Mouse (Mus musculus) stomach, embryonic 16.5 days (tissue): ENCODE measurements around the gene Selenov. TPM values are rescaled to one million over a fixed set of nuclear protein-coding genes. Genes with fewer than 3 reads are reported as not detected.

ENCODE experiments used
- ATAC-seq: fragments of 200-750 bp; cut with Nextera tagmentation; 2 replicates; pipeline ENCODE4 v1.8.0; 2017; ENCODE audit warnings: moderate number of reproducible peaks, moderate TSS enrichment; ENCODE audit not compliant: insufficient read depth, low FRiP score
- H3K27ac ChIP-seq: fragments of 300-500 bp; sonication (generic); 2 replicates; pipeline ENCODE4 v1.5.1; 2014; ENCODE audit warnings: low read length
- H3K27me3 ChIP-seq: fragments of 300-500 bp; sonication (generic); 2 replicates; pipeline ENCODE4 v1.6.1; 2014; ENCODE audit warnings: low read length, control low read depth, mixed read lengths; ENCODE audit not compliant: control insufficient read depth, insufficient read depth
- H3K36me3 ChIP-seq: fragments of 300-500 bp; sonication (generic); 2 replicates; pipeline ENCODE4 v1.6.1; 2014; ENCODE audit warnings: low read length; ENCODE audit not compliant: control insufficient read depth, insufficient read depth
- H3K4me1 ChIP-seq: fragments of 300-500 bp; sonication (generic); 2 replicates; pipeline ENCODE4 v1.6.1; 2014; ENCODE audit warnings: low read length, control low read depth, mixed read lengths; ENCODE audit not compliant: control insufficient read depth, insufficient read depth
- H3K4me2 ChIP-seq: fragments of 300-500 bp; sonication (generic); 2 replicates; pipeline ENCODE4 v1.6.1; 2014; ENCODE audit warnings: low read depth, low read length, mixed read lengths
- H3K4me3 ChIP-seq: fragments of 300-500 bp; sonication (generic); replicated peaks from 2 replicates; pipeline ENCODE4 v1.5.1; 2014; ENCODE audit warnings: mild to moderate bottlenecking, low read length
- H3K9ac ChIP-seq: fragments of 300-500 bp; sonication (generic); 2 replicates; pipeline ENCODE4 v1.6.1; 2014; ENCODE audit warnings: low read length
- H3K9me3 ChIP-seq: fragments of 300-500 bp; sonication (generic); replicated peaks from 2 replicates; pipeline ENCODE4 v1.6.1; 2016; ENCODE audit warnings: low read length, control low read depth; ENCODE audit not compliant: control insufficient read depth
- WGBS: fragments of 180-500 bp; shearing (Covaris S2); extraction: QIAGEN DNeasy Blood & Tissue Kit; methylation state at CpG from one replicate; pipeline ENCODE4 v1.1.7; 2014; 5-methylcytosine and 5-hydroxymethylcytosine counted together
- polyA plus RNA-seq: library from polyadenylated mRNA; unstranded; fragments of >200 nt; fragmentation: Nextera tagmentation; extraction: Ambion mirVana; gene quantifications from 2 replicates; pipeline ENCODE4 v1.2.1, GENCODE M21; 2015

Gene Selenov
- polyA plus RNA-seq, 1 experiment from 2014 or later, result 0.14 TPM

DNA sequence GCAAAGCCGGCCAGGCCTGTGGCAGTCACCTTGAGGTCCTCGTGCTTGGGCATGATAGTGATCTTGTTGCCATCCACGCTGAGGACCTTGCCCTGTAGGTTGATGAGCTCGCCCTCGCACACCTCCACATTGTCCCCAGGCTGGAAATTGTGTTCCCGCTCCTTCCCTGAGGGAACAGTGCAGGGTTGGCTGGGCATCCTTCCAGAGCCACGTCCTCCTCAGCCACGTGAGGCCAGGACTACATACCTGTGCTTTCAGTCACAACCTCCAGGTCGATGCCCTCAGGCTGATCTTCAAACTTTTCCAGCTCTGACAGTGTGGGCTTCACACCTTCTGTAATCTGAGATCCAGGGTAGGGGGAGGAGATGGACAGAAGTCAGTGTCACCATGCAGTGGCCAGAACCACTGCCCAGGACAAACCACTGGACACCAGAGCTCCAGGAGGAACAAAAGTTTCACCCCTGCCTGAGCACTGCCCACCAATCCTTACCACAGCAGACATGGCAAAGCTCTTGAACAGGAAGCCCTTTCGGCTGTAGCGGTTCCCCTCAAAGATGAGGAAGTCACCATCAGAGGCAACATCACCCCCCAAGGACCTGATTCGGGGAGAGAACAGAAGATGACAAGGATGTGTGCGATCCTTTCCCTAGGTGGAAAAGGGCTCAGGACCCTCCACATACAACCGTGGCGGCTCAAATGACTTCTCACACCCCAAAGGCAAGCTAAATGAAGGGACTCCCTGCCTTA is 31.2 kb upstream of the Selenov start:
- no peak overlapping the region for H3K4me2 ChIP-seq
- ATAC-seq, result no peak
- WGBS, result 89% methylated on average over 15 of the region's 15 CpGs
- H3K9me3 ChIP-seq, result no peaks in the 10 kb centered on the region
- no peak overlapping the region for H3K9ac ChIP-seq
- no peaks in the 10 kb centered on the region for H3K4me1 ChIP-seq
- H3K27me3 ChIP-seq, result no peaks in the 10 kb centered on the region
- no peak overlapping the region for H3K27ac ChIP-seq
- peaks cover 56% of the 10 kb centered on the region for H3K36me3 ChIP-seq
- H3K4me3 ChIP-seq, result no peak overlapping the region

DNA sequence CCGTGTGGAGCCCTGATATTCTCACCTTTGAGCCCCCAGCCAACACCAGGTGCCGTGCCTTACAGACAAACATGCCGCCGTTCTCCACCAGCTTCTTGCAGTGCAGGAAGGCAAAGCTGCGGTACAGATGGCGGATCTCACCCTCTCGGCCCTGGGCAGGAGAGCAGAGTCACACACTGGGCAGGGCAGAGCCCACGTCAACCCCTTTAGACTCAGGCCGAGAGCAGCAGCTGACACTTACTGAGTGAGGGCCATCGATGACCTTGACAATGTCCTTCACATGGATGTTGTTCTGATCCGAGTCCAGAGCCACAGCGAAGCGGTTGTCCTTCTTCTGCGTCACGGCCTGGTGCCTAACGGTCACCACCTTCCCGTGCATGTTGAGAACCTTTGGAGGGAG is 27.7 kb upstream of the Selenov start:
- H3K9ac ChIP-seq, result no peak overlapping the region
- no peak overlapping the region for H3K27ac ChIP-seq
- 93% methylated on average over 17 of the region's 17 CpGs for WGBS
- peaks cover 61% of the 10 kb centered on the region for H3K36me3 ChIP-seq
- H3K4me2 ChIP-seq, result no peak overlapping the region
- H3K9me3 ChIP-seq, result no peaks in the 10 kb centered on the region
- no peak overlapping the region for H3K4me3 ChIP-seq
- no peaks in the 10 kb centered on the region for H3K27me3 ChIP-seq
- H3K4me1 ChIP-seq, result no peaks in the 10 kb centered on the region
- no peak for ATAC-seq

DNA sequence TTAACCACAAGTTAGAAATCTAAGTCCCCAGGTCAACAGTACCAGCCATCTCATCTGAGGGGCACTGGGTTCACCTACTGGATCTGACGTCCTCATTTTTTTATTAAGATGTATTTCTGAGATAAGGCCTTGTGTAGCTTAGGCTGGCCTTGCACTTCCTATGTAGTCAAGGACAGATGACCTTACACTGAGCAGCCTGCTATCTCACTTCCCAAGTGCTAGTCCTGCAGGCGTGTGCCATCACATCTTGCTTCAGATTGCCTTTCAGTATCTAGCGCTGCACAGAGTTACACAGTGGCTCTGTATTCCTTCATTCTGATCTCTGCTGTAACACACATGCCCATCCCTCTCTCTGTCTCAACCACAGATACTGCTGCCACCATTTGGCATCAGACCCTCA is 27.1 kb upstream of the Selenov start:
- WGBS, result 88% methylated on average over 3 of the region's 3 CpGs
- Histone ChIP-seq H3K36me3 (peaks cover 57% of the 10 kb centered on the region), H3K4me2 (no peak overlapping the region), H3K9me3 (no peaks in the 10 kb centered on the region), H3K9ac (no peak overlapping the region), H3K27ac (no peak overlapping the region), H3K4me1 (no peaks in the 10 kb centered on the region), H3K4me3 (no peak overlapping the region), H3K27me3 (no peaks in the 10 kb centered on the region)
- no peak for ATAC-seq

DNA sequence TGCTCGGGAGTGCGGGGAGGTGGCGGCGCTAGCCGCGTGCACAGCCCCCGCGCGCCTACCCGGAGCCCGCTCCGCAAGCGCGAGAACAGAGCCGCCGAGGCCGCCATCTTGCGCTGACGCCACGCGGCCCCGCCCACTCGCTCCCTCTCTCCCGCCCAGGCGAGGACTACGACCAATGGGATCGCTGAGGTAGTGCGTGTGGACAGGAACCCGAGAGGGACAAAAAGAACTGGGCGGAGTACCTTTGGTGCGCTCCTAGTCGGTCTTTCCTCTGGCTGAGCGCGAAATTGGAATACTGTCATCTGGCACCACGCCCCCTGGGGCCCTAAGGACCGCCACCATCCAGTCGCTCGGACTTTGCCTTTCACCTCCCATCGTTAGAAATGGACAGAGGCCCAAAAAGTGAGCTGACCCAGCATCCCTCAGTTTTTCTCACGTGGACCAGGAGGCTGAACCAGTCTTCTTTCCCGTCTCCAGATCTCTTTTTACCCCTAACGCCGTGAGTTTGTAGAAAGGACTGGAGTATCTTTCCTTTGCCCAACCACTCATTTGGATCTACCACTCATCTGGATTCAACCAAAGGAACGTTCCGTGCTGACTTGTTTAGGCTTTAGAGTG is 21.0 kb upstream of the Selenov start, which contains the start of gene Timm50:
Timm50 (minus strand) TSS at position 147 of the 618 bp plus-strand sequence.
- peak; percentile 97 for ATAC-seq
- H3K27ac ChIP-seq, result peak within 1 kb of the TSS; percentile 43; the same call in 1 of the 2 replicates
- peaks cover 8% of the 10 kb centered on the region for H3K4me1 ChIP-seq
- H3K4me2 ChIP-seq, result peak within 1 kb of the TSS; percentile 79
- no peaks in the 10 kb centered on the region for H3K27me3 ChIP-seq
- peak within 1 kb of the TSS; percentile 90 for H3K9ac ChIP-seq
- peak within 1 kb of the TSS; percentile 64 for H3K4me3 ChIP-seq
- H3K36me3 ChIP-seq, result peaks cover 17% of the 10 kb centered on the region
- no peaks in the 10 kb centered on the region for H3K9me3 ChIP-seq
- WGBS, result under 1% methylated on average over 45 of the region's 45 CpGs

DNA sequence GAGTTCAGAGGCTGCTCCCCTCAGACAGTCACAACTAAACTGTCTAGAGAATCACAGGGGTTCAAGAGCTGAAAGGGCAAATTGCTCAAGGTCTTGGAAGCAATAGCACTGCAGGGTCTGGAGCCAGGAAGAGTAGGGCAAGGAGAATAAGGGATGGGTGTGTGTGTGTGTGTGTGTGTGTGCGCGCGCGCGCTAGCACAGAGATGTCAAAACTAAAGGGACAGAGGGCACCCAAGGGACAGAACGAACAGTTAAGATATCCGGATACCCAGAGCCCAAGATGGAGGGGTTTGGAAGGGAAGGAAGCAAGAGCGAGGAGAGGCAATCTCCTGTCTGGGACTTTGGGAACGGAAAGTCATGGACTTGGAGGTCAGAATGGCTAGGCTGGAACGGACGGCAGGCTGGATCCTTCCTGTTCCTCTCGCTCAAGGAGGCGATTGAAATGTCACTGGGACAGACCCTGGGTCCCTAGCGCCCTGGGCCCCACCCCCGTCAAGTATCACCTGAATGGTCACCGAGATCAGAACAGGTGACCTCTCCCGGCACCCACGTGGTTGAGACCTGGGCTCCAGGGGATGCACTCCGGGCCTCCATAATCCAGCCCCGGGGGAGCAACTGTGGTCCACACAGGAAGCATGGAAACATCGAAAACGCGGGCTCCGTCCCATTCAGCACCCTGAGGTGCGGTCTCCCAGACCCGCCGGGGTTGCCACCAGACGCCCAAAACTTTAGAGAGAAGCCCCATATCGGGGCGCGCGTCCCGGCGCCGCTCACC is 20.4 kb upstream of the Selenov start:
- Histone ChIP-seq H3K4me3 (peak overlapping the region; percentile 64), H3K9me3 (no peaks in the 10 kb centered on the region), H3K36me3 (peaks cover 14% of the 10 kb centered on the region), H3K9ac (peak overlapping the region; percentile 90), H3K27ac (peak overlapping the region; percentile 43; the same call in 1 of the 2 replicates), H3K4me2 (peak overlapping the region; percentile 79), H3K27me3 (no peaks in the 10 kb centered on the region), H3K4me1 (peaks cover 8% of the 10 kb centered on the region)
- 3% methylated on average over 35 of the region's 35 CpGs for WGBS
- peak; percentile 64 for ATAC-seq

DNA sequence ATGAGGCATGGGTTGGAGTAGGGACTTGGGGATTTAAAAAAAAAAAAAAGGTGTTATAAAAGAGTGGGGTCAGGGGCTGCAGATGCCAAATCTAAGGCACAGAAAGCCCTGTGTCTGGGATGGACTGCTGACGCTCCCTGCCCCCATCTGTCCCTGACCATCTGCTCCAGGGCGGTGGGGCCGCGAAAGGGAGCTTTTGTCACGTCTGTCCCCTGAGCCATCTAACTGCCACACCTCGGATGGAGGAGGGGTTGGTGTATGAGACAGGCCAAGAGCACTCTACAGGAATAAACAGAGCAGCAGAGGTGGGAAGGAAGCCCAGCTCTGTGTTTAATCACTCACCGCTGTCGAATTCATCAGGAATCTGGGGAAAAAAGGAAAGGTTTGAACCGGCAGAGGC is 18.8 kb upstream of the Selenov start:
- no peaks in the 10 kb centered on the region for H3K27me3 ChIP-seq
- H3K4me2 ChIP-seq, result no peak overlapping the region
- no peak overlapping the region for H3K27ac ChIP-seq
- H3K4me3 ChIP-seq, result no peak overlapping the region
- H3K4me1 ChIP-seq, result peaks cover 8% of the 10 kb centered on the region
- no peak for ATAC-seq
- H3K36me3 ChIP-seq, result peaks cover 7% of the 10 kb centered on the region
- no peak overlapping the region for H3K9ac ChIP-seq
- WGBS, result 48% methylated on average over 9 of the region's 9 CpGs
- H3K9me3 ChIP-seq, result no peaks in the 10 kb centered on the region

DNA sequence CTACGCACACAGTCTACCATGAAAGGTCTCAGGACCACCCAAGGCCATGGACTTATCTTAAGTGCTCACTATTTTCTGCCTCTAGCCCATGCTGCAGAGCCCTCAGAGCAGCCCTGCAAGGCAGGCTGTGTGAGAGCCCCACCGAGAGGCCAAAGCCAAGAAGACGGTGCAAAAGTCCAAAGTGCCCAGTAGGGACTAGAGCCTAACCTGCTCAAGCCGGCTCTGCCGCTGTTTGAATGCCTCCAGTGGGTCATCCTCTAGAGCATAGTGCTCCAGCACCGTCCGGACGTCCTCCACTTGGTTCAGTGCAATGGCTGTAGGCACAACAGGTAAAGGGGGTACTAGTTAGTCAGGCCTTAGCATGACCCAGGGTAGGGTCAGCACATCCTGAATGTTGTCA is 15.2 kb upstream of the Selenov start:
- WGBS, result 93% methylated on average over 8 of the region's 8 CpGs

DNA sequence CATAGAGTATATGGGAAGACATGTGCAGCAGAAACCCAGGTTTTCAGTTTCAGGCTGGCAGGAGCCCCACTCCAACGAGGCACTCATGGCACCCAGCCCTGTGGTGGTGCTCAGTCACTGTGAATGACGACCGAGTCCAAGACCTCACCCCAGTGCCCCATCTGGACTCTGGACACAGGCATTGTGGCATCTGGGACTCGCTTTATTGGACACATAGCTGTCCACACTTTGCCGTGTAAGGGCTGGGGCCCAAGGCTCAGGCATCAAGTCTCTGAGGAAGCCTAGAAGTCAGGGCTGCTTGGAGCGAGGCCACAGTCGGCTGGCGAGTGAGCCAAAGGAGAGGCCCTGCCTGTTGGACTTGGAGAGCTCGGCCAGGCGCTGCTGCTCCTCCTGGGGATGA is 14.7 kb upstream of the Selenov start:
- Histone ChIP-seq H3K9ac (no peak overlapping the region), H3K4me3 (no peak overlapping the region), H3K36me3 (peaks cover 8% of the 10 kb centered on the region), H3K9me3 (no peaks in the 10 kb centered on the region), H3K4me2 (no peak overlapping the region), H3K27ac (no peak overlapping the region), H3K4me1 (peaks cover 9% of the 10 kb centered on the region), H3K27me3 (peaks cover 14% of the 10 kb centered on the region)
- no peak for ATAC-seq
- 90% methylated on average over 10 of the region's 10 CpGs for WGBS

More for the DNA sequence above, 15.2 kb upstream of the Selenov start:
- peaks cover 8% of the 10 kb centered on the region for H3K36me3 ChIP-seq
- no peaks in the 10 kb centered on the region for H3K9me3 ChIP-seq
- peaks cover 9% of the 10 kb centered on the region for H3K27me3 ChIP-seq
- H3K4me2 ChIP-seq, result no peak overlapping the region
- H3K27ac ChIP-seq, result no peak overlapping the region
- no peak overlapping the region for H3K4me3 ChIP-seq
- no peak overlapping the region for H3K9ac ChIP-seq
- peaks cover 14% of the 10 kb centered on the region for H3K4me1 ChIP-seq
- ATAC-seq, result no peak
